Mouse (Mus musculus): ENCODE measurements around the gene Spg20.

Spg20 gene

GRCm38 (mm10) chr3:55097186-55097585, 14.7 kb upstream of the Spg20 start:
- no peak for DNase-seq (ENCODE audit: low spot score)

- no peak for DNase-seq (ENCODE audit: low spot score)
Observed at GRCm38 (mm10) chr3:55098014-55098413, 13.9 kb upstream of the Spg20 start.

- no peak for DNase-seq (ENCODE audit: low spot score)
Observed at GRCm38 (mm10) chr3:55098990-55099389, 12.9 kb upstream of the Spg20 start.

GRCm38 (mm10) chr3:55101092-55101491, 10.8 kb upstream of the Spg20 start:
- no peak for DNase-seq (ENCODE audit: low spot score)

- DNase-seq (ENCODE audit: low spot score): peak; percentile 77
Observed at GRCm38 (mm10) chr3:55105372-55106023, 6.4 kb upstream of the Spg20 start.

GRCm38 (mm10) chr3:55106051-55106450, 5.9 kb upstream of the Spg20 start:
- DNase-seq (ENCODE audit: low spot score): no peak

GRCm38 (mm10) chr3:55109097-55109496, 2.8 kb upstream of the Spg20 start:
- no peak for DNase-seq (ENCODE audit: low spot score)

GRCm38 (mm10) chr3:55112710-55113415, 955 bp downstream of the Spg20 start:
- DNase-seq (ENCODE audit: low spot score): no peak

GRCm38 (mm10) chr3:55114313-55115065, 2.6 kb downstream of the Spg20 start:
- no peak for DNase-seq (ENCODE audit: low spot score)

GRCm38 (mm10) chr3:55115071-55115470, 3.2 kb downstream of the Spg20 start:
- no peak for DNase-seq (ENCODE audit: low spot score)

- DNase-seq (ENCODE audit: low spot score): no peak
Observed at GRCm38 (mm10) chr3:55115989-55116388, 4.1 kb downstream of the Spg20 start.

GRCm38 (mm10) chr3:55119275-55119898, 7.5 kb downstream of the Spg20 start:
- no peak for DNase-seq (ENCODE audit: low spot score)

- DNase-seq (ENCODE audit: low spot score): no peak
Observed at GRCm38 (mm10) chr3:55122336-55122870, 10.5 kb downstream of the Spg20 start.

GRCm38 (mm10) chr3:55123064-55123463, 11.2 kb downstream of the Spg20 start:
- DNase-seq (ENCODE audit: low spot score): no peak

GRCm38 (mm10) chr3:55129181-55129692, 17.3 kb downstream of the Spg20 start:
- DNase-seq (ENCODE audit: low spot score): no peak

GRCm38 (mm10) chr3:55131576-55132233, 19.8 kb downstream of the Spg20 start:
- DNase-seq (ENCODE audit: low spot score): no peak

GRCm38 (mm10) chr3:55137039-55137438, 25.1 kb downstream of the Spg20 start, which contains the start of gene Ccdc169:
Gene Ccdc169, plus strand, starts transcription at chr3:55137339.
- DNase-seq (ENCODE audit: low spot score): no peak

GRCm38 (mm10) chr3:55139837-55140236, 27.9 kb downstream of the Spg20 start:
- DNase-seq (ENCODE audit: low spot score): no peak

GRCm38 (mm10) chr3:55141401-55141800, 29.5 kb downstream of the Spg20 start:
- no peak for DNase-seq (ENCODE audit: low spot score)

GRCm38 (mm10) chr3:55144916-55145315, 33.0 kb downstream of the Spg20 start:
- DNase-seq (ENCODE audit: low spot score): no peak

GRCm38 (mm10) chr3:55146441-55146840, 34.5 kb downstream of the Spg20 start:
- peak; percentile 83 for DNase-seq (ENCODE audit: low spot score)

Data from testis, postnatal 14 days (tissue).